Mouse (Mus musculus): ENCODE data around the gene Gucy2d.

Gucy2d gene

DNA sequence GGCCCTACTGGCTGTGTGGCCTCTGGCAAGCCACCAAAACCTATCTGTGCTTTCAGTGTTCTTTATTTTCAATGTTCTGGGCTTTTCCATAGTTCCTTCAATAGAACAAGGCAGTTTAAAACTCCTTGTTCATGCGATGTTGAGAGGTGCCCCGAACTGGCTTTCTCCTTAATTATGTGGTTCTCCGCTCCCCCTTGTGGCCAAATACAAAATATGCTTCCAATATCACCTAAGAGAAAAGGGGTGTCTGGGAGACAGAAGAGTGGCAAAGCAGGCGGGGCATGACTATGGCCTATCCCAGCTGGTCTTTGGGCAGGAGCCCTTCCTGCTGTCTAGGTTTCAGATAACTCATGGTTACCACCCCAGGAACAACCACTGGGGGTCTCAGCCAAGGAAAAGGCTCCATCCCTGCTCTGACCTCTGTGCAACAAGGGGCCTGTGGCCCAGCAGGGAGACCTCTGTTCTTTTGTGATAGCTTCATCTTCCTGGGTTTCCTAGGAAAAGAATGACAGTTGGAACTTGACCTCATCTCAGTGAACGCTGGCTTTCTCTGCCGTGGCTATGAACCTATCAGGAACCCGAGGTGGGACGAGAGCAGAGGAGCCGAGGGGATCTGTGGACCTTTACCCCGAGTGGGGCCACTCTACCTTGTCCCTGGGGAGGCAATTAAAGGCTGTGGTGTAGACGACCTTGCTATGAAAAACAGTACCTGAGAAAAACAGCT lies 7.5 kb downstream of the Gucy2d start:
- no peak for DNase-seq

GRCm38 (mm10) chr7:98448309-98448630 lies 8.1 kb downstream of the Gucy2d start:
- DNase-seq: no peak

DNA sequence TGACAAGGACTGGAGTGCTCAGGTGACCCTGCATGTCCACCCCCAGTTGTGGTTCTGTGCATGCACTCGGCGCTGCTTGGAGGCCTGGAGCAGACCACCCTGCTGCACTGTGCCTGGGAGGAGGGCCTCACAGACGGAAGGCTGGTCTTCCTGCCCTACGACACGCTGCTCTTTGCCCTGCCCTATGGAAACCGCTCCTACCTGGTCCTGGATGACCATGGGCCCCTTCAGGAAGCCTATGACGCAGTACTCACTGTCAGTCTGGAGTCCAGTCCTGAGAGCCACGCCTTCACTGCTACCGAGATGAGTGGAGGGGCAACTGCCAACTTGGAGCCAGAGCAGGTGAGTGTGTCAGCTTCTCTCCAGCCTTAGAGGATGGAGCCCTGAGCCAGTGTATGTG lies 9.5 kb downstream of the Gucy2d start:
- no peak for DNase-seq

DNA sequence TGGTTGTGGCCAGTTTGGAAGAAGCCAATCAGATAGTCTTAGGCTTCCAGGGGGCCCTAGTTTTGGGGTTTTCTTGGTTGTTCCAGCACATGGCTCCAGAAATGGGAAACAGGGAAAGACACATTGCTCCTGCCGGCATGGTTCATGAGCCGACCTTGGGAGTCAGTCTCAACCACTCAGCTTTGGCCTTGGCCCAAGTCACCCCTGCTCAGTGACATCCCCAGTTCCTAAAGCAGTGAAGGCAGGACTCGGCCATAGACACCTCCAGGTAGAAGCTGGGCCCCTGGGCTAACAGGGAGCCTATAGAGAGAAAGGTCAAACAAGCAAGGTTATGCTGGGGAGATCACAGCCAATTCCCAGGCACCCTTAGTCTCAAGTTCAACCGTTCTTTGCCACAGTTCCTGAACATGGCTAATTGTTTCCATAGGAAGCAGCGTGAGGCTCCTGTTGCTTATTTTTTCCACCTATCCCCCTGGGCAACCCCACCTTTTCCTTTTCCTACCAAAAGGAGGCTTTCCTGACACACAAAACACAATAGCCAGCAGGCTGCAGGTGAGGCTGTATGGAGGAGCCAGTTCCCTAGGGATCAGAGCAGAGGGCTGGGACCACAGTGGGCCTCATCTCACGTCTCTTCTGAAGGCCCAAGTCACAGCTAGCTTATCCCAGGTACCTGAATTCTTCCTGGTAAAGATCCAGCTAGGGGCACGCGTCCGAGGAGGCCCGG lies 14.3 kb downstream of the Gucy2d start:
- no peak for DNase-seq

- no peak for DNase-seq
These were observed 20.1 kb downstream of the Gucy2d start for GRCm38 (mm10) chr7:98460319-98460718.

DNA sequence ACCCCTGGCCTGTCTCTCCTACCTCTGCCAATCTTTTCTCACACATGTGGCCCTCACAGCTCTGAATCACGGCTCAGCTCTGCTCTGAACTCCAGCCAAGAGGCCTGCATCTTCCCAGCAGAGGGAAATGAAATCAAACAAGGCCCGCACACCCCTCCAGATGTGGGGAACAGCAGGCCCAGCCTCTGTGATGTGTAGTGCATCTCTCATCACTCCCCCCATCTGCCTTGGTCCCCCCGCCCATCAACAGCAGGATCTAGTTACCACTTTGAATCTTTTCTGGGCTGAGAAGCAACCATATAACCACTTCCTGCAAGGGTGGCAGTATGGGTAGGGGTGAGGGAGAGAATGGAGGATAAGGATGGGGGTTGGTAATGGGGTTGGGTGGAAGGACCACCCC lies 28.9 kb downstream of the Gucy2d start:
- no peak for DNase-seq

- no peak for DNase-seq
These were observed 32.3 kb downstream of the Gucy2d start for GRCm38 (mm10) chr7:98472529-98472928.

GRCm38 (mm10) chr7:98474558-98474957 lies 34.3 kb downstream of the Gucy2d start:
- no peak for DNase-seq

DNA sequence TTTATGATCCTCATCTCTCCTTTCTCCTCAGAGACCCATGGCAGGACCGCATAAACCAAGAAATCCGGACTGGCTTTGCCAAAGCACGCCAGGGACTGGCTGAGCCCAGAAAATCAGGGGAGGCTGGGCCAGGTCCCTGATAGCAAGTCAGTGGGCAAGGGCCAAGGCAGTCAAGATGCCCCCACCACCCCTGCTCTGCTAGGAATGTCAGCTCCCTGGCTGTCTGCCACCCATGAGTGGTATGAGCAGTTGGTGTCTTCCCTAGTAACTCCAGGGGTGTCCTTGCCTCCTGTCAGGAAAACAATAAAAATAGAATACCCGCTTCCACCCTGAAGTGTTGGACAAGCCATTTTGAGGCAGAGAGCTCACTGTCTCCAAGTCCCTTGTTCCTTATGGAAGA lies 36.9 kb downstream of the Gucy2d start:
- no peak for DNase-seq

DNA sequence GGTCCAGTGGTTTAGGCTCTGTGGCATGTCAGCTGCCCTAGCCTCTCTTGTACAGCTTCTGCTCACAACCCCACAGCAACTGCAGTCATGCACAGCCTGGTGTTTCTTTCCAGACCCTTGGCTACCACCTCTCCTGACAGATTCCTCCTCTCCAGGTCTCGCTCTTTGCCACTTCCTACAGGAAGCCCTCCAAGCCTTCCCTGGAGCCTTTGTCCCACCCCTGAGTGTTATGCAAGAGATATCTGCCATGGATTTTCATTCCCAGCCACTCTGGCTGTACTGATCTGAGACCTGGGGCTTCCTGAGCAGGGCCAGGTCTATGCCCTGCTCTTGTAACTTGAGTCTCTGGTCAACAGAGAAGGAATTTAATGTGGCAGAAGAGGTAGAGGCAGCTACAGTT lies 40.3 kb downstream of the Gucy2d start:
- DNase-seq: no peak

GRCm38 (mm10) chr7:98481066-98481734 lies 41.0 kb downstream of the Gucy2d start:
- peak; percentile 60 for DNase-seq

- no peak for DNase-seq
These were observed 41.6 kb downstream of the Gucy2d start for GRCm38 (mm10) chr7:98481861-98482260.

DNA sequence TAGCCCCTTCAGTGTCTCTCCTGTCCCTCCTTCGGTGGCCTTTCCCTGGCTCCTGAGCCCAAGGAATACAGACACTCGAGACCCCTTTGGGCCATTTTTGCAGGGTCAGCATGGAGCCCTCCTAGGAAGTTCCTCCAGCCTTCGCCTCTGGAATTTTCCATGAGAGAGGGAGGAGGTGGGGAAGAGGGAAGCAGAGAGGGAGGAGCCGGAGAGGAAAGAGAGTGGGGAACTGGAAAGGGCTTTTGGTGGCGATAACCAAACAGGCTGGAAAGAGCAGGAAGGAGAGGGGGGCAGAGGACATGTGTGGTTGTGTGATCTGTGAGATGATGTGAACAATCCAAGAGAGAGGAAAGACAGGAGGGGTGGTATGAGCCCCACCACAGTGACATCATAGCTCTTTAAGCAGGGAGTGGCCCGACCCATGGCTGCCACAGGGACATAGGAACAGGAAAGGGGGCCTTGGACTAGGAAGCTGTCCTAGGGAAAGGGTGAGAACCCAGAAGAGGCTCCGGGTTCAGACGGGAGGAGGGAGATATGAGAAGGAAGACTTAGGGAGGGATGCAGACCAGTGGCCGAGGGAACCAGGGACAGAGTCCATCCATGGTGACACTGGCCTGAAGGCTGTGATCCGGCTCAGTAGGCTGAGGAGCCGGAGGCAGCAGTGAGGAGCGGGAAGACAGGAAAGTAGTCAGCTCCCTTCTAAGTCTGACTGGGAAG lies 42.5 kb downstream of the Gucy2d start:
- DNase-seq: no peak

DNA sequence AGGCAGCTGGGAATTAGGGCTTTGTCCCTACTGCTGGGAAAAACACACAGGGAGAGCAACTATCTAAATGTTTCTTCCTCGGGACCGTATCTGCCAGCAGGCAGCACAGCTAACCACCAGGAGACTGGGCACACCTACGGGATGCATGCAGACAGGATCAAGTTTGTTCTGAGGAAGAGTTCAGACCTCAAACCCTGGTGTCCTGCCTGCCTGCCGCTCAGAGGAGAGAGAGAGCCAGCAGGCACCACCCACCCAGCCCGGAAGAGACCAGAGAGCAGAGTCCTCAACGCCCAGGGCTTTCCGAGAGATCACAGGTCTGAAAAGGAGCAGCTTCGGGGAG lies 43.0 kb downstream of the Gucy2d start:
- no peak for DNase-seq

DNA sequence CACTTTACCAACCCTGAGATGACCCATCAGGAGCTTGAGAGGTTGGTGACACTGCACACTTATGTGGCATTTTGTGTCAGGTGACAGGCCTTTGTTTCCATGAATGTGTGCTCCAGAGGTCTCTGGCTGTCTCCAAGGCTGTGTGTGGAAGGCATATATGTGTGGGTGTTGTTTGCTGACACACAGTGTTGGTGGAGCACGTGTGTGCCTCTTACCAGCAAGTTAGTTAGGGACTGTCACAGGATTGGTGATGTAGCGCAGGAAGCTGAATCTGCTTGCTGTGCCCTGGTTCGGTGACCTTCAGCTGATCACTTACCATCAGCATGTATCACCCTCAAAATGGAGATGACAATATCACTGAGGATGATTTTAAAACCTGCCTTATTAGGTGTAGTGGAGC lies 44.7 kb downstream of the Gucy2d start:
- no peak for DNase-seq

- no peak for DNase-seq
These were observed 45.3 kb downstream of the Gucy2d start for GRCm38 (mm10) chr7:98485508-98485907.

DNA sequence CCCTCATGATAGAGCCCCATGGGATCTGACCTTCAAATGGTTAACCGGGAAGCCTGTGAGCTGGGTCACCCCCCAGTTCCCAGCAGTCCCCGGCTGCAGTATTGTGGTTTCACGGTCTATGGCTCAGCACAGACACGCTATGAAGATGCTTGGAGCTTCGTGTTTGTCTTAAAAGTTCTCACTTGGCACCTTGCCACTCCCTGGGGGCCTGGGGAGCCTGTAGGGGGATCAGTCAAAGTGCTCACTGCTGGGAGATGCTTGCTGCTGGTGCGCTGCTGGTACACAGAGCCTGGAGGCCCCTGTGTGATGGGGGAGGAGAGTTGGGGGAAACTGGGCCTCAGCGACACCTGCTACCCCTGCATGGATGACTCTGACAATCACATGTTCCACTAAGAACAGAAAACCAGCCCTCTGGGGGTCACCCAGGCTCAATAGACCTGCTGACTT lies 46.3 kb downstream of the Gucy2d start:
- no peak for DNase-seq

DNA sequence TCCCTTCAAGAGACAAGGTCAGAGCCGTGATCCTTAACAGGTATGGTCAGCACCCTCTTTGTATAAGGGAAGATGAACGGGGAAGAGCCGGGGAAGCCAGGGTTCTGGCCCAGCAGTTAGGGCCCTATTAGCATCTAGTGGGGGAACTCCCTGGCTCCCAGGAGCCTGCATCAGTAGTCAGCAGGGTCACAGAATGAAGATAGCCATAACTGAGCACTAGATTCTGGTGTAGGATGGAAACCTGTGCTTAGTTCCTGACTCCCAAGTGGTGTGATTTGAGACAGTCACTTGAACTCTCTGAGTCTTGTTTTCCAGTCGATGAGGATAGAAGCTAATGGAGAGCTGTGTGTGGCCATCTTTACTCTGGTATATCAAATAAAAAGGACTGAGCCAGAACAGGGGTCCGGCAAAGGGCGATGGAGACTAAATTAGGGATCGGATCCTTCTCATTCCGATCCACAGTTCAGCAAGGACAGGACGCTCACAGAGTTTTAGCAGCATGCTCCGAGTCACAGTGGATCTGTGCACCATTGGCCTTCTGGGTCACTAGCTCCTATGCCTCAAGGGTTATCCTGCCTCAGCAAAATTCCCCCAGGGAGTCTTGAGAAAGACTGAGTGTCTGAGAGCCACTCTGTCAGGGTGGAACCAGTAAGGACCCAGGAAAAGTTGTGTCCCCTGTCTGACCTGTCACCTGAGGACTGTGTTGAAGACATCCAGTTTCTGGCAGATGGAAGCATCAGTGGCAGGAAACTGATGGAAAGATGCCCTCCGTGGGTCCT lies 47.2 kb downstream of the Gucy2d start:
- no peak for DNase-seq

DNA sequence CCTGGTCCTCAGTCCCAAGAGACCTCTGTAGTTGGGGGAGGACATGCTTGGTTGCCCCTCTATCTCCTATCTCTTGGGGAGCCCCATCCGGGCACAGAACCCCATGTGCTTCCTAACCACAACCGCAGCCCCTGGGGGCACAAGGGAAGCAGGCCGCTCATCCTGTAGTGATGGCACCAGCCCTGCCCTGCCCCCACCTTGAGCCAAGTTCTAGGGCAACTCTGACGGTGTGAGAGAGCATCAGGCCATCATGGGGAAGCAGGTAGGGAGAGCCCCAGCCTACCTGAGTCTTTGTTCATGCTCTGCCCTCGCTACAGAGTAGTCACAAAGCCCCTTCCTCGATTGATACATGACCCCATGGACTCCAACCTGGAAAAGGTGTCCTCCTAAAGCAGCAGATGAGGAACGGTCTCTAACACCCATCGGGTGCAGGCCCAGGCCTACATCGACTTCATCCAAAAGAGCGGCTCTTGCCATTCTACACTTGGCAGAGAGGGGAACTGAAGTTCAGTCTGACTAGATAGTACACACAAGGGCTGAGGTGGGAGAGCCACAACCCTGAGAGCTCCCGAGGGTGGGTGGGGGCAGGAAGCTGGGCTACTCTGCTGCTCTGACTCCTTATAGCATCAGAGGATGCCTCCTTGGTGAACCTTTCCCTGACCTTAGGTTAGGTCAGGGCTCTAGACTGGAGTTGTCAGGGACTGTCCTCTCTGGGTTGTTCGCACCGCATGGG lies 48.3 kb downstream of the Gucy2d start:
- no peak for DNase-seq

- no peak for DNase-seq
These were observed 48.9 kb downstream of the Gucy2d start, which contains the start of gene Lrrc32 for GRCm38 (mm10) chr7:98489131-98489530. TSS of gene Lrrc32 (plus strand) at chr7:98489283.

GRCm38 (mm10) chr7:98489623-98490084 lies 49.4 kb downstream of the Gucy2d start:
- peak; percentile 34 for DNase-seq

- no peak for DNase-seq
These were observed 50.1 kb downstream of the Gucy2d start for GRCm38 (mm10) chr7:98490328-98490727.

Data from layer of hippocampus, adult 9-11 months (tissue).